Mouse (Mus musculus) kidney, embryonic 14.5 days (tissue): ENCODE measurements around the gene Bgn. TPM values are rescaled to one million over a fixed set of nuclear protein-coding genes. Genes with fewer than 3 reads are reported as not detected.

Experiments used
- ATAC-seq: fragments of 200-750 bp; cut with Nextera tagmentation; 2 replicates; pipeline ENCODE4 v1.8.0; 2017; ENCODE audit warnings: moderate number of reproducible peaks, mild to moderate bottlenecking, moderate TSS enrichment, moderate library complexity; ENCODE audit not compliant: low FRiP score, low TSS enrichment
- H3K27ac ChIP-seq: fragments of 300-500 bp; sonication (generic); 2 replicates; pipeline ENCODE4 v1.5.1; 2014; ENCODE audit warnings: low read depth, mild to moderate bottlenecking, low read length, moderate library complexity, mixed read lengths
- H3K27me3 ChIP-seq: fragments of 300-500 bp; sonication (generic); 2 replicates; pipeline ENCODE4 v1.6.1; 2014; ENCODE audit warnings: mild to moderate bottlenecking, low read length; ENCODE audit not compliant: control insufficient read depth, insufficient read depth
- H3K36me3 ChIP-seq: fragments of 300-500 bp; sonication (generic); 2 replicates; pipeline ENCODE4 v1.6.1; 2014; ENCODE audit warnings: low read length, mixed read lengths; ENCODE audit not compliant: control insufficient read depth, insufficient read depth
- H3K4me1 ChIP-seq: fragments of 300-500 bp; sonication (generic); 2 replicates; pipeline ENCODE4 v1.6.1; 2014; ENCODE audit warnings: low read length, mixed read lengths; ENCODE audit not compliant: control insufficient read depth, insufficient read depth
- H3K4me2 ChIP-seq: fragments of 300-500 bp; sonication (generic); replicated peaks from 2 replicates; pipeline ENCODE4 v1.6.1; 2014; ENCODE audit warnings: low read depth, mild to moderate bottlenecking, low read length
- H3K4me3 ChIP-seq: fragments of 300-500 bp; sonication (generic); 2 replicates; pipeline ENCODE4 v1.5.1; 2014; ENCODE audit warnings: mild to moderate bottlenecking, low read length
- H3K9ac ChIP-seq: fragments of 300-500 bp; sonication (generic); 2 replicates; pipeline ENCODE4 v1.6.1; 2014; ENCODE audit warnings: low read depth, mild to moderate bottlenecking, low read length, moderate library complexity
- H3K9me3 ChIP-seq: fragments of 300-500 bp; sonication (generic); 2 replicates; pipeline ENCODE4 v1.6.1; 2016; ENCODE audit warnings: low read length; ENCODE audit not compliant: control insufficient read depth
- WGBS: fragments of 180-500 bp; shearing (Covaris S2); extraction: QIAGEN DNeasy Blood & Tissue Kit; methylation state at CpG from one replicate; pipeline ENCODE4 v1.1.7; 2014; 5-methylcytosine and 5-hydroxymethylcytosine counted together
- polyA plus RNA-seq: library from polyadenylated mRNA; unstranded; fragments of >200 nt; fragmentation: Nextera tagmentation; extraction: Ambion mirVana; gene quantifications from 2 replicates; pipeline ENCODE4 v1.2.1, GENCODE M21; 2014

The Bgn gene
- 62.5 and 84.0 TPM in 2 replicates for polyA plus RNA-seq

GRCm38 (mm10) chrX:73483484-73483810 lies at the start of gene Bgn:
Gene Bgn (plus strand): TSS chrX:73483602.
- Histone ChIP-seq H3K4me1 (no peaks in the 10 kb centered on the region), H3K27me3 (no peaks in the 10 kb centered on the region), H3K9me3 (no peaks in the 10 kb centered on the region), H3K4me3 (peak within 1 kb of the TSS; percentile 36), H3K27ac (peak within 1 kb of the TSS; percentile 24; the same call in 1 of the 2 replicates), H3K4me2 (peak within 1 kb of the TSS; percentile 39), H3K9ac (peak within 1 kb of the TSS; percentile 32; the same call in 1 of the 2 replicates), H3K36me3 (no peaks in the 10 kb centered on the region)
- ATAC-seq = 0 out of 2 replicates have a peak, but pooled peaks have one; percentile 66
- WGBS = 38% methylated on average over 14 of the region's 14 CpGs

- Histone ChIP-seq H3K27me3 (no peaks in the 10 kb centered on the region), H3K4me3 (no peak within 1 kb of the TSS), H3K4me2 (no peak within 1 kb of the TSS), H3K36me3 (no peaks in the 10 kb centered on the region), H3K9me3 (no peaks in the 10 kb centered on the region), H3K9ac (no peak within 1 kb of the TSS), H3K4me1 (no peaks in the 10 kb centered on the region), H3K27ac (no peak within 1 kb of the TSS)
- ATAC-seq = no peak
- WGBS = 80% methylated on average over 11 of the region's 11 CpGs
Measured at GRCm38 (mm10) chrX:73435252-73435651, 48.1 kb upstream of the Bgn start, which contains the start of gene Trex2. Gene Trex2 (minus strand): TSS chrX:73435344.

GRCm38 (mm10) chrX:73441428-73441827 lies 42.0 kb upstream of the Bgn start:
- Histone ChIP-seq H3K4me1 (no peaks in the 10 kb centered on the region), H3K27me3 (no peaks in the 10 kb centered on the region), H3K9ac (no peak overlapping the region), H3K36me3 (no peaks in the 10 kb centered on the region), H3K9me3 (no peaks in the 10 kb centered on the region), H3K27ac (no peak overlapping the region), H3K4me3 (no peak overlapping the region), H3K4me2 (no peak overlapping the region)
- ATAC-seq = no peak
- 50% methylated on average over 2 of the region's 2 CpGs for WGBS

DNA sequence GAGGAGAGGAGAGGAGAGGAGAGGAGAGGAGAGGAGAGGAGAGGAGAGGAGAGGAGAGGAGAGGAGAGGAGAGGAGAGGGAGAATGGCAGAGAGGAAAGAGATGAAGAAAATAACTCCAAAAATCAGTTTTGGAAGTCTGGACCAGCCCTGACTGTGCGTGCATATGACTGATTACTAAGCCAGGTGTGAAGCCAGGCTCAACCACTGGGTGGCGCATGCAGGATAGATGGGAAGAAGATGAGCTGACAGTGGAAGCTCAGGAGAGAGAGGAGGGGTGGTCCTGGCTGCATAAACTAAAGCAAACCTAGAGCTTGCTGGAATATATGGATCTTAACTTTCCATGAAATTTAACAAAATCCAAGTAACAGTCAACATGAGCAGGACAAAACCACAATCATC lies 31.5 kb upstream of the Bgn start:
- H3K27me3 ChIP-seq = no peaks in the 10 kb centered on the region
- 17% methylated on average over 2 of the region's 2 CpGs for WGBS
- no peaks in the 10 kb centered on the region for H3K4me1 ChIP-seq
- no peaks in the 10 kb centered on the region; the same call in 1 of the 2 replicates for H3K36me3 ChIP-seq
- H3K4me3 ChIP-seq = no peak overlapping the region
- no peaks in the 10 kb centered on the region for H3K9me3 ChIP-seq
- no peak overlapping the region for H3K27ac ChIP-seq
- no peak overlapping the region for H3K4me2 ChIP-seq
- ATAC-seq = no peak
- H3K9ac ChIP-seq = no peak overlapping the region

DNA sequence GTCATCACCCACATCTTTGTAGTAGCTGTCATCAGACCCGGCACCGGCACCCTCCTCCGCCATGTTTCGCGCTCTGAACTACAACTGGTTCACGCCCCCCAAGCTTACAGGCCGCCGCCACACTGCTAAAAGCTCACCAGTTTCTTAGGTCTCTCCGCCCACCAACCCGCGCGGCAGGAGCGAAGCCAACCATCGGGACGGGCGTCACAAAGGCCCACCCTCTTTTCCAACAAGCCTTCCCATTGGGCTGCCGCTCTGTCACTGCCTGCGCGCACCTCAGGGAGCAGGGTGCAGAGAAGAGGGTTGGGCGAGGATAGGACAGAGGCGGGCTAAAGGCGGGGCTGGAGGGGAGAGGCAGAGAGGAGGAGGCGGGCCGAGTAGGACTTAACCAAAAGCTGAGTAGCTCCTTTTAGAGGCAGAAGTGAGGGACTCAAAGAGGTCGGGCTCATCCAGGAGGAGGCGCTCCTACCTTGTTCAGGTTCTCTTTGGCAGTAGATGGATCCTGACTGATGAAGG lies 24.5 kb upstream of the Bgn start, which contains the start of gene Haus7:
Gene Haus7, minus strand, starts transcription at position 168 of the 516 bp plus-strand sequence.
- Histone ChIP-seq H3K4me1 (no peaks in the 10 kb centered on the region), H3K36me3 (no peaks in the 10 kb centered on the region; the same call in 1 of the 2 replicates), H3K9ac (peak within 1 kb of the TSS; percentile 47; the same call in 1 of the 2 replicates), H3K4me2 (peak within 1 kb of the TSS; percentile 46), H3K4me3 (peak within 1 kb of the TSS; percentile 52), H3K27me3 (no peaks in the 10 kb centered on the region), H3K27ac (no peak within 1 kb of the TSS), H3K9me3 (no peaks in the 10 kb centered on the region)
- 23% methylated on average over 26 of the region's 26 CpGs for WGBS
- peak; percentile 100 for ATAC-seq

DNA sequence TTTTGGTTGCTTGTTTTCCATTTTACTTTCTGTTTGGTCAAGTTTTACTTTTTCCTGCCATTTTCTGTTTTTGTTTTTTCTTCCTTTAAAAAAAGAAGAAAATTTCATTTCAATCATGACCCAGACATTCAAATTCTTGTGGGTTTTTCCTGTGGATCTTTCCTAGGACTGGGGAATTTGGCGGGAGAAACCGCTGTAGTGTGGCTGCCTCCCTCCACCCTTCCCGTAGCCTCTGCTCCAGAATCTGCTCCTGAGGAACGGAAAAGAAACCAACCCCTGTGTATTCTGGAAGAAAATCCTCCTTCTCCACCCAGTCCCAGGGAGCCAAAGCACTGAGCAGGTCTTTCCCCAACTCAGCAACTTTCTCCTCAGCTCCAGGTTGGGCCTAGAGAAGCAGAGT lies 22.6 kb upstream of the Bgn start:
- no peak for ATAC-seq
- Histone ChIP-seq H3K9me3 (no peaks in the 10 kb centered on the region), H3K4me1 (no peaks in the 10 kb centered on the region), H3K27me3 (no peaks in the 10 kb centered on the region), H3K4me2 (no peak overlapping the region), H3K36me3 (no peaks in the 10 kb centered on the region), H3K27ac (no peak overlapping the region), H3K9ac (no peak overlapping the region), H3K4me3 (no peak overlapping the region)
- 68% methylated on average over 4 of the region's 4 CpGs for WGBS

GRCm38 (mm10) chrX:73465483-73466186 lies 17.8 kb upstream of the Bgn start:
- Histone ChIP-seq H3K4me3 (no peak overlapping the region), H3K9ac (no peak overlapping the region), H3K4me1 (no peaks in the 10 kb centered on the region), H3K4me2 (no peak overlapping the region), H3K27me3 (no peaks in the 10 kb centered on the region; the same call in 1 of the 2 replicates), H3K9me3 (no peaks in the 10 kb centered on the region), H3K27ac (no peak overlapping the region), H3K36me3 (no peaks in the 10 kb centered on the region)
- no peak for ATAC-seq
- 72% methylated on average over 9 of the region's 9 CpGs for WGBS

DNA sequence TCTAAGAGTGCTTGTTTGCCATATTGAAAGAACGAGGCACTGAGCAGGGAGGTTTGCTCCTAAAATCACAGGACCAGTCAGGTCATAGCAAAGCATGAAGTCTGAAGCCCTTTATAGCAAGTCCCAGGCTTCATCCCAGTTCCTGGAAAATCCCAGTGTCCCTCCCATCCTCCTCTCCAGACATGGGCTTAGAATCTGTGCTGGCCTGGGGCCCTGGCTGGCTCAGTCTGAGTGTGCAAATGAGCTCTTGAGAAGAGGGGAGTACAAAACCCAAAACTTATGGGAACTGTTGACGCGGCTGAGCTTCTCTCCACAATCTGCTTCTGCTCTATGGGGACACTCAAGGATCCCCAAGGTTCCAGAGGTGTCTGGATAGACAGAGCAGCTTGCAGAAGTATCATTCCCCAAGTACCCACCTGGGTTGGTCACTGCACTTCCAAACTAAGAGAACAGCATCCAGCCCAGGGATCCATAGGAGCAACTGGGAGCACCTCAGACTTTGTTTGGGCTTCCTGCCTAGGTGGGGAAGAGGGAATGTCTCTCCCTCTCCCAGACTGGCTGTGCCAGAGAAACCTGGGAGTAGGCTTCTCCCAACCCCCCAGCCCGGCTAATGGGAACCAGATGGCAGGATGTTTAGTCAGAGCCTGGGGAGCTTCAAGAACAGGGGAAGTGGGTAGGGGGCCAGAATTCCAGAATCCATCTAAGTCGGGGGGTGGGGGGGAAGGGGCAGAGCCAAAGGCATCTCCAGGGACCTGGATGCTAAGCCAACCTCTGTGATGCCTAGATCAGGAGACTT lies 15.8 kb upstream of the Bgn start:
- Histone ChIP-seq H3K27ac (peak overlapping the region; percentile 47; the same call in 1 of the 2 replicates), H3K9ac (no peak overlapping the region), H3K4me1 (no peaks in the 10 kb centered on the region), H3K9me3 (no peaks in the 10 kb centered on the region), H3K4me3 (no peak overlapping the region), H3K36me3 (no peaks in the 10 kb centered on the region), H3K4me2 (no peak overlapping the region), H3K27me3 (no peaks in the 10 kb centered on the region; the same call in 1 of the 2 replicates)
- ATAC-seq = no peak
- WGBS = 63% methylated on average over 5 of the region's 5 CpGs
